8 mouse cellular contexts compared by ENCODE assay signal in genomic region chr11:8424342-8425225, GRCm38 (mm10).
DNase-seq lines count a peak whose midpoint lies in the region; ATAC-seq and TF ChIP-seq lines count a peak whose summit lies in the region.

No protein-coding gene starts in this region.

- TF ChIP-seq POLR2A in CH12.LX (IDR thresholded peaks at IDR 0.05; ENCODE audit: low read depth, low read length), result no peak
- no peak for TF ChIP-seq POLR2A in liver, adult 2 months (IDR thresholded peaks at IDR 0.05; ENCODE audit: extremely low read depth, insufficient read depth, low read length)
- TF ChIP-seq POLR2A in testis, adult 2 months (IDR thresholded peaks at IDR 0.05; ENCODE audit: control insufficient read depth, low read depth, low read length), result no peak

- H3K4me1 ChIP-seq in CH12.LX (ENCODE audit: control insufficient read depth in 1 of 2, insufficient read depth in 2 of 2), result no peaks in the 10 kb centered on the region
- H3K4me1 ChIP-seq in heart, embryonic 13.5 days, result peaks cover 12% of the 10 kb centered on the region
- H3K4me1 ChIP-seq in kidney, postnatal 0 days (replicated peaks; ENCODE audit: insufficient read depth, low read length), result peaks cover 6% of the 10 kb centered on the region; the same call in 1 of the 2 replicates
- peaks cover 2% of the 10 kb centered on the region; the same call in 1 of the 2 replicates for H3K4me1 ChIP-seq in liver, adult 2 months (ENCODE audit: control insufficient read depth, insufficient read depth, low read length)
- H3K4me1 ChIP-seq in testis, adult 2 months (ENCODE audit: control insufficient read depth, insufficient read depth, low read length), result no peaks in the 10 kb centered on the region

- TF ChIP-seq EP300 in CH12.LX (IDR thresholded peaks at IDR 0.05; ENCODE audit: low read length), result no peak

- H3K27ac ChIP-seq in CH12.LX (ENCODE audit: insufficient read depth, low read depth), result no peak overlapping the region
- H3K27ac ChIP-seq in heart, embryonic 13.5 days (replicated peaks), result peak overlapping the region; percentile 28; the same call in 1 of the 2 replicates
- H3K27ac ChIP-seq in kidney, postnatal 0 days, result peak overlapping the region; percentile 78
- H3K27ac ChIP-seq in liver, adult 2 months (replicated peaks; ENCODE audit: insufficient read depth, low read depth, low read length), result peak overlapping the region; percentile 30; the same call in 1 of the 2 replicates
- no peak overlapping the region for H3K27ac ChIP-seq in testis, adult 2 months (ENCODE audit: control insufficient read depth, insufficient read depth, low read depth, low read length)

- in situ Hi-C loops in CH12.LX (cut with MboI; ENCODE audit: low pct_ligation_motif_present, low pct_unique_long_range_greater_than_20kb, low sequenced_read_pairs), result loop anchor here (5.0 to 10.0 kb wide), 2 partner anchors 98 to 440 kb away; no protein-coding TSS in a partner anchor

- H3K9ac ChIP-seq in CH12.LX (ENCODE audit: insufficient read depth, low read depth), result no peak overlapping the region
- H3K9ac ChIP-seq in heart, embryonic 13.5 days, result peak overlapping the region; percentile 63
- H3K9ac ChIP-seq in kidney, postnatal 0 days (ENCODE audit: low read depth, low read length), result no peak overlapping the region
- 0 out of 2 replicates have a peak overlapping the region, but pooled peaks have one; percentile 1 for H3K9ac ChIP-seq in liver, adult 2 months (ENCODE audit: low read depth, low read length)

- dilution Hi-C loops in CH12.LX (cut with MboI; ENCODE audit: extremely low pct_ligation_motif_present, extremely low pct_unique_long_range_greater_than_20kb, low sequenced_read_pairs), result no loop called here

- TF ChIP-seq RAD21 in CH12.LX (IDR thresholded peaks at IDR 0.05; ENCODE audit: low read depth, low read length), result peak; percentile 88

- WGBS in heart, embryonic 13.5 days, result 30% methylated on average over 13 of the region's 13 CpGs
- 18% methylated on average over 13 of the region's 13 CpGs for WGBS in kidney, postnatal 0 days
- 23% methylated on average over 13 of the region's 13 CpGs for WGBS in liver, adult 2 months

- DNase-seq in CH12.LX (ENCODE audit: extremely low read depth), result peak; percentile 55
- DNase-seq in brain, embryonic 18.5 days (ENCODE audit: low read depth, low spot score), result peak; percentile 79
- DNase-seq in fibroblast of lung, adult 2 months (ENCODE audit: low read depth), result peak; percentile 69
- DNase-seq in kidney, postnatal 0 days (ENCODE audit: low spot score), result peak; percentile 93
- DNase-seq in liver, adult 2 months (ENCODE audit: extremely low read depth, low read depth, low spot score), result peak; percentile 46
- peak; percentile 72 for DNase-seq in neural tube, embryonic 10.5 days (ENCODE audit: extremely low spot score, low spot score)

- peak overlapping the region; percentile 58; the same call in 1 of the 2 replicates for H3K4me2 ChIP-seq in CH12.LX (ENCODE audit: insufficient read depth, low read depth, poor library complexity, severe bottlenecking)
- H3K4me2 ChIP-seq in heart, embryonic 13.5 days, result peak overlapping the region; percentile 55
- peak overlapping the region; percentile 47 for H3K4me2 ChIP-seq in kidney, postnatal 0 days (ENCODE audit: low read length)

- peaks cover 51% of the 10 kb centered on the region for H3K27me3 ChIP-seq in CH12.LX (replicated peaks)
- H3K27me3 ChIP-seq in heart, embryonic 13.5 days (replicated peaks), result no peaks in the 10 kb centered on the region
- H3K27me3 ChIP-seq in kidney, postnatal 0 days (ENCODE audit: insufficient read depth, low read length), result no peaks in the 10 kb centered on the region
- no peaks in the 10 kb centered on the region for H3K27me3 ChIP-seq in liver, adult 2 months (ENCODE audit: control insufficient read depth, insufficient read depth, low read length)
- H3K27me3 ChIP-seq in testis, adult 2 months (ENCODE audit: control insufficient read depth, insufficient read depth, low read length), result no peaks in the 10 kb centered on the region

- peak; percentile 75 to 93 for TF ChIP-seq CTCF in CH12.LX (conservative IDR thresholded peaks at IDR 0.05 in 1 of 2, IDR thresholded peaks at IDR 0.05 in 1 of 2; ENCODE audit: low read depth in 2 of 2, low read length in 2 of 2)
- peak; percentile 98 for TF ChIP-seq CTCF in kidney, postnatal 0 days (IDR thresholded peaks at IDR 0.05; ENCODE audit: low read depth)
- TF ChIP-seq CTCF in liver, adult 2 months (IDR thresholded peaks at IDR 0.05; ENCODE audit: low read depth, low read length), result peak; percentile 82
- peak; percentile 85 for TF ChIP-seq CTCF in testis, adult 2 months (IDR thresholded peaks at IDR 0.05; ENCODE audit: control insufficient read depth, insufficient read depth, insufficient replicate concordance, low read depth, low read length)

- H3K9me3 ChIP-seq in CH12.LX (replicated peaks; ENCODE audit: low read length), result no peaks in the 10 kb centered on the region
- no peaks in the 10 kb centered on the region for H3K9me3 ChIP-seq in heart, embryonic 13.5 days
- no peaks in the 10 kb centered on the region for H3K9me3 ChIP-seq in kidney, postnatal 0 days (replicated peaks; ENCODE audit: low read length)

- no peaks in the 10 kb centered on the region for H3K36me3 ChIP-seq in CH12.LX (replicated peaks in 1 of 2; ENCODE audit: control insufficient read depth in 1 of 2, insufficient read depth in 1 of 2, low read length in 1 of 2)
- H3K36me3 ChIP-seq in heart, embryonic 13.5 days, result peaks cover 6% of the 10 kb centered on the region
- H3K36me3 ChIP-seq in kidney, postnatal 0 days (ENCODE audit: insufficient read depth, low read length), result no peaks in the 10 kb centered on the region
- no peaks in the 10 kb centered on the region for H3K36me3 ChIP-seq in liver, adult 2 months (ENCODE audit: control insufficient read depth, insufficient read depth, low read length)
- H3K36me3 ChIP-seq in testis, adult 2 months (ENCODE audit: control insufficient read depth, insufficient read depth, low read length), result no peaks in the 10 kb centered on the region

- peak; percentile 45; the same call in 1 of the 2 replicates for ATAC-seq in heart, embryonic 13.5 days (ENCODE audit: extremely low read depth, insufficient number of reproducible peaks, low FRiP score, low TSS enrichment)
- peak; percentile 87 for ATAC-seq in kidney, postnatal 0 days (replicated peaks; ENCODE audit: low FRiP score, low read depth)

- no peaks in the 10 kb centered on the region for H3K79me2 ChIP-seq in CH12.LX (replicated peaks; ENCODE audit: control insufficient read depth, extremely low read depth, insufficient read depth, poor library complexity, severe bottlenecking)
- no peaks in the 10 kb centered on the region for H3K79me2 ChIP-seq in liver, adult 2 months (ENCODE audit: control insufficient read depth, insufficient read depth, low read length)

- H3K4me3 ChIP-seq in CH12.LX (replicated peaks in 1 of 3; ENCODE audit: low read depth in 2 of 3, low read length in 2 of 3, poor library complexity in 1 of 3), result no peak overlapping the region
- H3K4me3 ChIP-seq in heart, embryonic 13.5 days, result no peak overlapping the region
- no peak overlapping the region for H3K4me3 ChIP-seq in kidney, postnatal 0 days (replicated peaks; ENCODE audit: low read depth, low read length)
- H3K4me3 ChIP-seq in liver, adult 2 months (ENCODE audit: insufficient read depth, low read depth, low read length), result no peak overlapping the region
- no peak overlapping the region for H3K4me3 ChIP-seq in testis, adult 2 months (ENCODE audit: control insufficient read depth, low read depth, low read length)

TF ChIP-seq in CH12.LX, 34 proteins besides CTCF, POLR2A, EP300 and RAD21:
- TF ChIP-seq SMC3 (IDR thresholded peaks at IDR 0.05; ENCODE audit: low read depth, low read length) (peak; percentile 73), CHD1 (IDR thresholded peaks at IDR 0.05; ENCODE audit: low read depth, low read length) (no peak), JUND (conservative IDR thresholded peaks at IDR 0.05; ENCODE audit: low read depth, low read length) (no peak), ZNF384 (IDR thresholded peaks at IDR 0.05; ENCODE audit: low read depth, low read length) (no peak)
TF ChIP-seq in CH12.LX: peak in this region for 1.

Comparison
In these comparisons a context has a peak if more than half of its experiments do, and no peak if none do; other contexts are left out.
1. H3K27ac ChIP-seq: peak in heart, embryonic 13.5 days (single experiment), kidney, postnatal 0 days (single experiment) and liver, adult 2 months (single experiment); none in CH12.LX (single experiment) and testis, adult 2 months (single experiment).
2. H3K9ac ChIP-seq: peak in heart, embryonic 13.5 days (single experiment) and liver, adult 2 months (single experiment); none in CH12.LX (single experiment) and kidney, postnatal 0 days (single experiment).
3. Peak in every context shown above with its lines, with median percentiles within 50 percentile points of each other: DNase-seq, H3K4me2 ChIP-seq and CTCF ChIP-seq.